Comparison of ENCODE assay signal across 1 mouse cellular context in genomic region chr11:70020731-70021263, GRCm38 (mm10).
TF ChIP-seq lines count a peak whose summit lies in the region.

No protein-coding gene starts in this region.

TF ChIP-seq in CH12.LX, 34 proteins besides CTCF, POLR2A, EP300 and RAD21 (continued from another document):
- TF ChIP-seq TBP (conservative IDR thresholded peaks at IDR 0.05; ENCODE audit: low read depth, low read length) = 0 out of 2 replicates have a peak, but pooled peaks have one; percentile 37
- TF ChIP-seq MEF2A (IDR thresholded peaks at IDR 0.05; ENCODE audit: borderline replicate concordance, low read depth, low read length) = no peak
- peak; percentile 3; the same call in 1 of the 2 replicates for TF ChIP-seq MAZ (IDR thresholded peaks at IDR 0.05; ENCODE audit: low read depth, low read length)
- peak; percentile 87; the same call in 1 of the 2 replicates for TF ChIP-seq GABPA (IDR thresholded peaks at IDR 0.05; ENCODE audit: insufficient replicate concordance, low read depth, low read length)
- no peak for TF ChIP-seq ELF1 (IDR thresholded peaks at IDR 0.05; ENCODE audit: low read depth, low read length)
- TF ChIP-seq UBTF (IDR thresholded peaks at IDR 0.05; ENCODE audit: low read depth, low read length) = no peak
- peak; percentile 97 for TF ChIP-seq HCFC1 (IDR thresholded peaks at IDR 0.05; ENCODE audit: low read depth, low read length)
- TF ChIP-seq IRF4 (IDR thresholded peaks at IDR 0.05; ENCODE audit: low read depth, low read length) = 0 out of 2 replicates have a peak, but pooled peaks have one; percentile 8
- peak; percentile 96; the same call in 1 of the 2 replicates for TF ChIP-seq KAT2A (IDR thresholded peaks at IDR 0.05; ENCODE audit: insufficient replicate concordance, low read length)
- no peak for TF ChIP-seq ZKSCAN1 (IDR thresholded peaks at IDR 0.05; ENCODE audit: borderline replicate concordance, low read depth, low read length)
- TF ChIP-seq USF2 (conservative IDR thresholded peaks at IDR 0.05; ENCODE audit: low read depth, low read length) = no peak
